In genomic region chr17:14599681-14600080, GRCm38 (mm10) we compare ENCODE assay signal across 22 mouse cellular contexts.
DNase-seq lines count a peak whose midpoint lies in the region; ATAC-seq lines count a peak whose summit lies in the region.
"Had no signal": no experiment of that assay in that cellular context is flagged by ENCODE, and none has a peak within 500 bp of the region (broad histone marks: within the 10 kb centered on the region; RNA-seq: fewer than 3 reads in every experiment).

No protein-coding gene starts in this region.

- no peak overlapping the region for H3K4me3 ChIP-seq in hindbrain, embryonic 11.5 days (ENCODE audit: low read depth, low read length)
- no peak overlapping the region for H3K4me3 ChIP-seq in hindbrain, embryonic 12.5 days
- H3K4me3 ChIP-seq in embryonic facial prominence, embryonic 15.5 days (replicated peaks): no peak overlapping the region
- H3K4me3 ChIP-seq: erythroblast, embryonic 14.5 days; forebrain, embryonic 10.5 days; heart, embryonic 13.5 days; hindbrain, embryonic 13.5 days had no signal

- no peak overlapping the region for H3K9ac ChIP-seq in hindbrain, embryonic 11.5 days (ENCODE audit: low read depth, low read length)
- no peak overlapping the region for H3K9ac ChIP-seq in hindbrain, embryonic 12.5 days
- H3K9ac ChIP-seq in embryonic facial prominence, embryonic 15.5 days: no peak overlapping the region
- H3K9ac ChIP-seq: heart, embryonic 13.5 days; hindbrain, embryonic 13.5 days had no signal

- H3K27me3 ChIP-seq in hindbrain, embryonic 11.5 days (ENCODE audit: control insufficient read depth, insufficient read depth, low read length): no peaks in the 10 kb centered on the region
- H3K27me3 ChIP-seq in hindbrain, embryonic 12.5 days: no peaks in the 10 kb centered on the region
- H3K27me3 ChIP-seq in embryonic facial prominence, embryonic 15.5 days: no peaks in the 10 kb centered on the region
- H3K27me3 ChIP-seq: heart, embryonic 13.5 days; hindbrain, embryonic 13.5 days had no signal

- WGBS in hindbrain, embryonic 11.5 days: 70% methylated on average over 10 of the region's 10 CpGs
- WGBS in hindbrain, embryonic 12.5 days: 57% methylated on average over 10 of the region's 10 CpGs
- WGBS in embryonic facial prominence, embryonic 15.5 days: 48% methylated on average over 10 of the region's 10 CpGs

- H3K9me3 ChIP-seq in hindbrain, embryonic 11.5 days (ENCODE audit: control insufficient read depth, low read length): no peaks in the 10 kb centered on the region
- no peaks in the 10 kb centered on the region for H3K9me3 ChIP-seq in hindbrain, embryonic 12.5 days (replicated peaks)
- no peaks in the 10 kb centered on the region for H3K9me3 ChIP-seq in embryonic facial prominence, embryonic 15.5 days (replicated peaks)
- H3K9me3 ChIP-seq: forebrain, embryonic 10.5 days; G1E; heart, embryonic 13.5 days; hindbrain, embryonic 13.5 days had no signal

- H3K4me2 ChIP-seq in hindbrain, embryonic 11.5 days (replicated peaks; ENCODE audit: low read depth, low read length): no peak overlapping the region
- no peak overlapping the region for H3K4me2 ChIP-seq in hindbrain, embryonic 12.5 days (replicated peaks)
- H3K4me2 ChIP-seq in embryonic facial prominence, embryonic 15.5 days (replicated peaks): no peak overlapping the region
- H3K4me2 ChIP-seq: heart, embryonic 13.5 days; hindbrain, embryonic 13.5 days had no signal

- no peak for ATAC-seq in hindbrain, embryonic 11.5 days (ENCODE audit: low FRiP score)
- no peak for ATAC-seq in hindbrain, embryonic 12.5 days (ENCODE audit: low FRiP score)
- no peak for ATAC-seq in embryonic facial prominence, embryonic 15.5 days (ENCODE audit: insufficient number of reproducible peaks, low FRiP score, low TSS enrichment, low read depth)
- ATAC-seq: CD4-positive, CD25-positive, alpha-beta regulatory T cell, adult 4 months; forebrain, embryonic 14.5 days; hindbrain, postnatal 0 days had no signal

- no peaks in the 10 kb centered on the region for H3K4me1 ChIP-seq in hindbrain, embryonic 11.5 days (replicated peaks; ENCODE audit: control insufficient read depth, insufficient read depth, low read length)
- H3K4me1 ChIP-seq in hindbrain, embryonic 12.5 days: no peaks in the 10 kb centered on the region; the same call in 1 of the 2 replicates
- H3K4me1 ChIP-seq in embryonic facial prominence, embryonic 15.5 days: peaks cover 41% of the 10 kb centered on the region
- H3K4me1 ChIP-seq: forebrain, embryonic 10.5 days; hindbrain, embryonic 13.5 days had no signal

- peak; percentile 14 for DNase-seq in embryo, embryonic 10 days (ENCODE audit: low spot score)
- DNase-seq in embryo, embryonic 11 days: no peak
- peak; percentile 2 for DNase-seq in hindbrain, embryonic 11.5 days (ENCODE audit: low spot score)
- no peak for DNase-seq in left cerebral cortex, adult 8-10 months (ENCODE audit: low spot score in 2 of 2)
- DNase-seq in frontal cortex, postnatal 10 days (ENCODE audit: low spot score in 2 of 2): no peak
- DNase-seq: adrenal gland, adult 8-10 months; adrenal gland, postnatal 36 days; B cell, adult 2 months; cerebellum, adult 2 months; cerebellum, postnatal 10 days; gastrocnemius, postnatal 10 days; heart, postnatal 36 days had no signal

- no peaks in the 10 kb centered on the region for H3K36me3 ChIP-seq in hindbrain, embryonic 11.5 days (ENCODE audit: control insufficient read depth, insufficient read depth, low read length)
- no peaks in the 10 kb centered on the region for H3K36me3 ChIP-seq in hindbrain, embryonic 12.5 days
- no peaks in the 10 kb centered on the region for H3K36me3 ChIP-seq in embryonic facial prominence, embryonic 15.5 days
- H3K36me3 ChIP-seq: forebrain, embryonic 10.5 days; G1E; heart, embryonic 13.5 days; hindbrain, embryonic 13.5 days had no signal

- no peak overlapping the region for H3K27ac ChIP-seq in hindbrain, embryonic 11.5 days (ENCODE audit: low read depth, low read length)
- H3K27ac ChIP-seq in hindbrain, embryonic 12.5 days: no peak overlapping the region
- peak overlapping the region; percentile 56; the same call in 1 of the 2 replicates for H3K27ac ChIP-seq in embryonic facial prominence, embryonic 15.5 days (replicated peaks)
- H3K27ac ChIP-seq: forebrain, embryonic 10.5 days; heart, embryonic 13.5 days; hindbrain, embryonic 13.5 days; hindbrain, postnatal 0 days had no signal

Comparison
In these comparisons a context has a peak if more than half of its experiments do, and no peak if none do; other contexts are left out.
1. DNase-seq: peak in embryo, embryonic 10 days (single experiment) and hindbrain, embryonic 11.5 days (single experiment); none in embryo, embryonic 11 days (single experiment), left cerebral cortex, adult 8-10 months (0 of 2) and frontal cortex, postnatal 10 days (0 of 2).